Comparison of ENCODE assay signal across 40 mouse cellular contexts in genomic region chr2:155925213-155925612, GRCm38 (mm10). TPM values are rescaled to one million over a fixed set of nuclear protein-coding genes. Genes with fewer than 3 reads are reported as not detected.
"Had no signal": no experiment of that assay in that cellular context is flagged by ENCODE, and none has a peak within 500 bp of the region (broad histone marks: within the 10 kb centered on the region; RNA-seq: fewer than 3 reads in every experiment).

No protein-coding gene starts in this region.

RNA-seq across cellular contexts. Expression of gene Gm15557, which starts 15.3 kb away (rescaled TPM):
- total RNA-seq: heart, postnatal 10 days; heart, postnatal 14 days; heart, postnatal 25 days; heart, postnatal 36 days; heart, postnatal 4 days; hematopoietic stem cell, adult 5-6 weeks; hindbrain, postnatal 0 days; layer of hippocampus, adult 18-20 months; layer of hippocampus, adult 2 months; layer of hippocampus, adult 8-10 months; layer of hippocampus, postnatal 10 days; layer of hippocampus, postnatal 14 days; layer of hippocampus, postnatal 25 days; layer of hippocampus, postnatal 36 days; left cerebral cortex, adult 18-20 months; left cerebral cortex, adult 2 months; left cerebral cortex, adult 8-10 months had no signal
- polyA plus RNA-seq: heart, embryonic 11.5 days; heart, embryonic 12.5 days; heart, embryonic 13.5 days; heart, embryonic 14.5 days; heart, embryonic 15.5 days; heart, embryonic 16.5 days; heart, postnatal 0 days; hindbrain, embryonic 10.5 days; hindbrain, embryonic 11.5 days; hindbrain, embryonic 12.5 days; hindbrain, embryonic 14.5 days; hindbrain, embryonic 15.5 days; hindbrain, embryonic 16.5 days; hindbrain, postnatal 0 days; inflammation-experienced regulatory T-cells, adult 6 months; intestine, embryonic 14.5 days; intestine, embryonic 15.5 days; intestine, postnatal 0 days; kidney, adult 2 months; kidney, embryonic 14.5 days; kidney, embryonic 15.5 days; kidney, embryonic 16.5 days; kidney, postnatal 0 days; large intestine, adult 2 months had no signal

RNA-seq across cellular contexts. Expression of gene Gdf5, which starts 20.0 kb away (rescaled TPM):
- total RNA-seq: heart, postnatal 10 days; heart, postnatal 14 days; heart, postnatal 25 days; heart, postnatal 36 days; hematopoietic stem cell, adult 5-6 weeks; layer of hippocampus, postnatal 36 days had no signal
- polyA plus RNA-seq: inflammation-experienced regulatory T-cells, adult 6 months had no signal
